Mouse (Mus musculus) kidney, adult 9 months (tissue): ENCODE measurements at regions not wholly inside any gene's neighbourhood (a gene's known extent, or its start where the extent isn't known, plus 50 kb on each side); places are given as distances from the start of the nearest gene placed in this dataset.

Experiments used
- DNase-seq: peaks from one replicate; pipeline ENCODE4 v3.0.0; 2022

DNA sequence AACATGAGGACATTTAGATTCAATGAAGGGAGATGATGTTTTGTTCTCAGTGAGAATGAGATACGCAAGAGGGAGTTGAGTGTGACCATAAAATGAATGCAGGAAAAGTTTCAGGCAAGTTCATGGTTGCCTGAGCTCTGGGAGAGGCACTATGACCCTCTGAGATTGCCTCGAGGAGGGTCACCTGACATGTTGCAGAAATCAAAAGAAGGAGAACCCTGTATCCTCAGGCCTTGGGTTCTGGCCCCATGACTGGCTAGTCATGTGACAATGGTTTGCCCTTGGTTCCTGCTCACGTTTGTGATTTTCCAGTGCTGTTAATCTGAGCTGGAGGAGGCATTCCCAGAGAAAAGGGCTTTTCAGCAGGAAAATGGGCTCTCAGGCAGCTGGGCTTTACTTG lies 98.9 kb downstream of the Mab21l3 start:
- DNase-seq: peak; percentile 67

DNA sequence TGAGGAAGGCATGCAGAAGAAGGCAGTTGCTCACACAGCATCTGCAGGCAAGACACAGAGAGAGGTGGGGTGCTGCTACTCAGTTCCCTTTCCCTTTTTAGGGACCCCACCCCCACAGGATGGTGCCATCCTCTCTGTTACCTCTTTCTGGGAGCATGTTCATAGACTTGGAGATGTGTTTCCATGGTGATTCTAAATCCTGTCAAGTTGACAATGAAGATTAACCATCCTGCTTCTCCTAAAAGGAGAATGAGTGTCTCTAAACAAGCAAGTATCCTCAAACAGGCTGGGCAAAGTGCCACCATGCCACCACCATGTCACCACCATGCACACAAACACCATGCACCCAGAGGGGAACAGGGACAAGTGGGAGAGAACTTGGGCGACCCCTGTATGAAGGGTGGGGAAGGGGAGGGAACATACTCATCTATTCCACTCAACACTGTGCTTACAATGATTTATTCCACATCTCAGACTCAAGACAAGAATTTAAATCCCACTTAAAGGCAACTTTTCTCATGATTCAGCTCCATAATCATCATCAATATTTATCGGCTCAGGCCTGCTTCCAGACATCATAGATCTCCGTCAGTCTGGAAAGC lies 99.6 kb downstream of the Mab21l3 start:
- no peak for DNase-seq

DNA sequence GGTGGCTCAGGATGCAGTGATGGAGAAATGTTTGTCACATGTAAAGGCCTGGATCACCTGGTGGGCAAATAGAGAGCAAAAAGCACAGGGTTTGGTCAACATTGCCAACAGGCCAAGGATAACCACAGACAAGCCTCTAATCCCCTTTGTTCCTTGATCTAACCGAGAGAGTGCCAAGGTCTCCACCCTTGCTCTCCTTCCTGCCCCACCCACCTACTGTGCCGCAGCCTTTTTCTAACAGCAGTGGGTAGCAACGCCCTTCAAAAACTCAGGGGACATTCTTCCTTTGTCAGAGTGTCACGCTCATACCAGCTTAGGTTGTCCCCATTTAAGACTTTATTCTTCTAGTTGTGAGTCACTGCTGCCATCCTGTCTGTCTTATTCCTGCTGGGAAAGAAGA lies 100.6 kb downstream of the Mab21l3 start:
- DNase-seq: no peak

DNA sequence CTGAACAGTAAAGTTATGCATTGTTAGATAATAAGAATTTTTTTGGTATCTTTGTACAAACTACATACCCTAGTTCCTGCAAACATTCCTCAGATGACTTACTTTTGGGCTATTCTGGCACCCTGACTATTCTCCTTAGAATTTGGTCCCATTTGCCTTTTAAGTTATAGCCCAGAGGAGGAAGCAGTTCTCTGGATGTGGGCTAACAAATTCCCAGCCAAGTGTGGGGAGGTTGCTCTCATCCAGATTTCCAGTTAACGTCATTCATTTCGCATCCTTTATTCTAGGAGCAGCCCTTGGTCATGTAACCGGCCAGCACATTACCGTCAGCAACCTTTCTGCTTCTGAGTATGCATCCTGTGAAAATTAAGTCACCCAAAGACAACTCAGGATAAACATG lies 107.9 kb downstream of the Mab21l3 start:
- no peak for DNase-seq

DNA sequence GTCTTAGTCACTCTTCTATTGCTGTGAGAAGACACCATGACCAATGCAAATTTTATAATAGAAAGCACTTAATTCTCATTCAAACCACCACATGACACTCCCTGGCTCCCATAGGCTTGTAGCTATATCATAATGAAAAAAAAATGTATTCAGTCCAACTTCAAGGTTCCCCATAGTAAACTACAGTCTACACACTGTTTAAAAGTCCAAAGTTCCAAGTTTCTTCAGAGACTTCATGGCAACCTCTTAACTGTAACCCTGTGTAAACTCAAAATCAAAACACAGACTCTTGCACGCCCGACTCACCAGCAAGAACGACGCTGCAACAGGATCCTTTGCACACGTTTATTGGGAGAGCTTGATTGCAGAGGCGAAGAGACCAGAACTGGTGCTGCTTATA lies 111.6 kb downstream of the Mab21l3 start:
- DNase-seq: no peak

DNA sequence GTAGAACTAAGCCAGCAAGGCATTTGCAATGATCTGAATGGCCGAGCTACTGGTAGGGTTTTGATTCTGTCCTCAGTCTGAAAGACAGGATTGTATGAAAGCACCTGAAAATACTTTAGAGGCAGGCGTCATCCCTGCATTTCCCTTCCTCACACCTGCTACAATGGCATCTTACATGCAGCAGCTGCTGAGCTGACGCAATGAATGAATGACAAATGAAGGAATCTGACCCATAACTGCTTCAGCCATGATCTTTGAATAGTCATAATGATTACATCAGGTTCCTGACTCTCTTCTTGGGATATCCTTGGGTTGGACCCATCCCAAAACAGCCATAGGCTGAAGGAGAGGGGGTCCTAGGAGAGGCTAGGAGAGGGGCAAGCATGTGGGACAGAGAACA lies 119.7 kb downstream of the Mab21l3 start:
- no peak for DNase-seq

DNA sequence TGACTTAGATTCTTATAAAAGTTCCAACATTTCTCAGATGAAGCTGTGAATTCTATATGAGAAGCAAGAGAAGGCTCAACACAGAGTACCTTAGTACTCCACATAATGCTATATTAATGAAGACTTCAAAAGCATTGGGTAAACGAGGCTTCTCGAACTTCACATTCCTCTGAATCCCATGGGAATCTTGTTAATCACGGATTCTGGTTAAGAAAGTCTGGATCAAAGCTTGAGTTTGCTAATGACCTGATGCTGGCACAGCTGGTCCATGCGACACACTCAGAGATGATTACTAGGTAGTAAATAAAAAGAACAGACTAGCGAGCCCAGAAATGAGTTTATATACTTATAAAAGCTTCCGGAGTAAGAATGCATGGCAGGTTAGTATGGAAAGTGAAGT lies 118.4 kb upstream of the Atp1a1 start:
- no peak for DNase-seq

DNA sequence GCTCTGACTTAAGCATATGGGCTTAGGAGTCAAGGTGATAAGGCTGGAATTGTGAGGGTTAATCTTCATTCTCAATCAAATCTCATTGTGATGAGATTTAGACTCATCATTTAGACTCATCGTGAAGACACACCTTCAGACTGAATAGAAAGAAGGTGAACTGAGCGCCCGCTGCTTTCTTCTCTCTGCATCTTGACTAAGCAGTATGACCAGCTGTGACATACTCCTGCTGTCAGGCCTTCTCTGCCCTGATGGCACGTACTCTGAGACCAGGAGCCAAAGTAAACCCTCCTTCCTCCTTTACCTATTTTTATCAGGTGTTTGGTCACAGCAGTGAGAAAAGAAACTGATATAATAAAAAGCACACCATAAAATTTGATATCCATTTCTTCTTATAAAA lies 117.5 kb upstream of the Atp1a1 start:
- no peak for DNase-seq

DNA sequence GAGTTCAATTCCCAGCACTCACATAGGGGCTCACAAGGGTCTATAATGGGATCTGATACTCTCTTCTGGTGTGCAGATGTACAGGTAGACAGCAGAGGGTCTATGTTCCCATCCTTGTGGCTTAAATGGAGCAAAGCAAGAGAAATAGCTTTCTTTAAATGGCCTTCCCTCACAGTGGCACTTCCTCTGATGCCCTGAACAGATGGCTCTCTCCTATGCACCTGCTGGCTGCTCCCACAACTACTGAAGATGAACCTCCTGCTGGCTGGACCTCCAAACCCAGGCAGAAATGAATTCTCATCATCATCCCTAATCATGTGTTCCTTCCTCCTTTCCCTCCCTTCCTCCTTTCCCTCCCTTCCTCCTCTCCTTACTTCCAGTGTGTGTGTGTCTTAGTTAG lies 110.9 kb upstream of the Atp1a1 start:
- DNase-seq: no peak

DNA sequence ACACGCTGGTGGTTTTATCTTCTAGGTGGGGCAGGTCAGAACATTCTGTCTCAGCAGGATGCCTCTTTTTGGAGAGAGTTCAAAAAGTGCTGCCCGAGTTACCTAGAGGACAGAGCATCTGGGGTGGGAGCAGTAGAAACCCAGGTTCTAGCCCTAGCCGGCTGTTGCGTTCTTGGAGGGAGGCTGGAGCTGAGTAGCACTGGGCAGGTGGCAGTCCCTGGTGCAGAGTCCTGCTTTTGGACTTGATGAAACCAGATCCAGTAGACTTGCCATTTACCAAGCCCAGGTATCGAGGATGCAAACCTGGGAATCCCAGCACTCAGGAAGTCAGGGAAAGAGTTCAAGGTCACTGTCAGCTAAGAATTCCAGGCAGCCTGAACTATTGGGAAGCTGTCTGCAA lies 110.3 kb upstream of the Atp1a1 start:
- no peak for DNase-seq

DNA sequence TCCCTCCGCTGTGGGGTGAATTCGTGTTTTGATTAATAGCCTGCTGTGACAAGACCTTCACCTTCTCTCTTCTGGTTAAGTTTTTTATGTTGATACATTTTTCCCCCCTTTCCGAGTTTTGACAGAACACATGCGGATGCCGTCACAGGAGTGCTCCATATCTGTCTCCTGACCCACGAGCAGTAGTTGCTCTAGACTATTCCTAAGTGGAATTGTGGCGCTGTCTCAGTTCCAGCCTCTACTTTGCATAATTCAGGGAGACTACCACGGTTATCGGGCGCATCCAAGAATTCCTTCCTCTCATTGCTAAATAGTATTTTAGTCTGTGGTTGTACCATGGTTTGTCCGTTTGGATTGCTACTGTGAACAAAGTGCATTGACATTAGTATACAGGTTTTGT lies 109.2 kb upstream of the Atp1a1 start:
- DNase-seq: no peak

DNA sequence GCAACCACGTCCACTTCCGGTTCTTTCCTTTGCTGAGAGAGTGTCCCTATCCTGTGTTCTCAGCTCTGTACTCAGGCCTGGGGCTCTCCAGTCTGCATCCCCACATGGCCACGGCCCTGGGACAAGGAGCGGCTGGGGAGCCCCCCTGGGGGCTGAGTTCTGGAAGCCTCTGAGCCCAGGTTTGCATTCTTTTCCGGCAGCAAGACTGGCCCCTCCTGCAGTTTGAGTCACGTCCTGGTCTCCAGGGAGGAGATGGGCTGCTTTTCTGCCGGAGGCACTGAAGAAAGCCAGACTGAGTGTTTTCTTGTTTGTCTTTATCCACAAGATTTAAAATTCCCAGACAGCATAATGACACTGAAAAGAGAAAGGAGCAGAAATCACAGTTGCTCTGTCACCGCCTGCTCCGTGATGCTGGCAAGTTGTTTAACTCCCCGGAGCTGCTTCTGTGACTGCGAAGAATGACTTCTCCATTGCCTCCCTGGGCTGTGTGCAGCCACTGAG lies 108.7 kb upstream of the Atp1a1 start:
- DNase-seq: no peak

DNA sequence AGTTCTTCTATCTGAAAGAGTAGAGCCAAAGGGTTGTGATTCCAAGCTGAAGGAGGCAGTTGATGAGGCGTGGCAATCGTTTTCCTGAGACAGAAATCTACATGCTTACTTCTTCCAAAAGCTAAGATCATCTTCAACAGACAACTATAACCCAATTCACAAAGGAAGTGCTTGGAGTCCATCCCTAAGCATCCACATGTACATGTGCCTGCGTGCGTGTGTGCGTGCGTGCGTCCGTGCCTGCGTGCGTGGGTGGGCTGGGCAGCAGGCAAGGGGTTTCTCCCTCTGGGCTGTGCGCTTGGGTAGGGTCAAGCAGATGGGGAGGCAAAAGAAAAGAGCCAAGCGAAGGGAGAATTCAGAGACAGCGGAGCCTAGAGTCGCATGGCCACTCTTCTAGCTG lies 108.2 kb upstream of the Atp1a1 start:
- no peak for DNase-seq

DNA sequence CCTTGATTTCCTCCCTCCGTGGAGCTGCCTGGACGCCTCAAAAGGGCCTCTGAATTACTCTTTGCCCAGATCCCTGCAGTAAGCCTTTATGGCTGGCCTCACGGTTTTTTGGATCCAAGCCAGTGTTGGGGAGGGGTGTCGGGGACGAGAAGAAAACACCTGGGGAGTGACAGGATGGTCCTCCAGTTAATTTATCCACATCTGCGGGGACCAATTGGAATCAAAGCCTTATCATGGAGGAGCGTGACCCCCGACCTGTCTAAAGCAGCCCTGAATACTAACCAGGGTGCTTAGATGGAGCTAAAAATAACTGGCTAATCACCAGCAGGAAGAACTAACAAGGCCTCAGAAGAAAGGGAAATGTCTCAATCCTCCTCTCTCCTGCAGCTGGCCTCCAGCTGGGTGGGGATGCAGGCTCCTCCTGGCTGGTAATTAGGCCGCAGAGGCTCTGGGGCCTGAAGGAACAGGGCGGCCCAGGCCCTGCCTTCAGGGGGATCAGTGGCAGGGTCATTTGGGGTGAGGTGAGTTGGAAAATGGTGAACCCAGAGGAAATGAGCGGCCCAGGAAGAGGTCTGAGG lies 107.2 kb upstream of the Atp1a1 start:
- peak; percentile 25 for DNase-seq

DNA sequence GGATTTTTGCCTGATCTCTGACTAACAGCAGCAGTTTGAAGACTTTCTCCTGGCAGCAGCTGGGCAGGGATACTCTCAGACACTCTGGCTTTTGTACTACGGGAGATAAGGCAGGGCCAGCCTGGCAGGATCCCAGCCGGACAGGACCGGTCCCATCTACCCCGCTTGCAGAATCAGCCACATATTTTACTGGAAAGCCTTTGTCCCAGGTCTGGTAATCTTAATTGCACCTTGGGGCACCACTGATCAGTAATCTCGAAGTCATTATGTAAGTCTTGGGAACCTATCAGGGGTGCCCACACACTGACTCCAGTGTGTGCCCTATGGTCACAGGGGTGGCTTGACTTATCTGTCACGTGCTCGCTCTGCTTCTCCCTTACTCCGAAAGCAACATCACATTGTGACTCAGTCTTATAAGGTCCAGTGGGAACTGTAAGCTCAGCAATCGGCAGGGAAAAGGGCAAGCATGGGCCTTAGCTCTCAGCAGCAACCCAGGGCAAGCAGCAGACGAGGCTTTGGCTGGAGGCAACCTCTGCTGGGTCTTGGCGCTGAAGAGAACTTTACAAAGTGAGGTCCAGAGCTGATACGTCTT lies 105.0 kb upstream of the Atp1a1 start:
- peak; percentile 57 for DNase-seq

DNA sequence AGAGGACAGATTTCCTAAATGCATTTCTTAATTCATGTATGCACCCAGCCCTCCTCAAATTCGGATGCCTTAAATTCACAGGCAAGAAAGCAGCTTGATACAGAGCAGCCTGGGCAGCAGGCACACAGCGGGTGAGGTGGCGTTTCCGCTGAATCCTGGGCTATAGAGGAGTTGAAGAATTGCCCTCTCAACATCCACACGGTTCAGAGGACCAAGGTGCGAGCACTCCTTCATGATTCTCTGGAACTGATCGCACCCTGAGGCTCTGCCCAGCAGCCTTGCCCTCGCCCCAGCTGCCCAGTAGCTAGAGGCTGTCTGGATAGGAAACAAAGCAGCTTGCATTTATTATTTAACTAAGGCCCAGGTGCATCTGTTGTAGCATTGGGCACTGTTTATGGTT lies 104.3 kb upstream of the Atp1a1 start:
- DNase-seq: no peak

DNA sequence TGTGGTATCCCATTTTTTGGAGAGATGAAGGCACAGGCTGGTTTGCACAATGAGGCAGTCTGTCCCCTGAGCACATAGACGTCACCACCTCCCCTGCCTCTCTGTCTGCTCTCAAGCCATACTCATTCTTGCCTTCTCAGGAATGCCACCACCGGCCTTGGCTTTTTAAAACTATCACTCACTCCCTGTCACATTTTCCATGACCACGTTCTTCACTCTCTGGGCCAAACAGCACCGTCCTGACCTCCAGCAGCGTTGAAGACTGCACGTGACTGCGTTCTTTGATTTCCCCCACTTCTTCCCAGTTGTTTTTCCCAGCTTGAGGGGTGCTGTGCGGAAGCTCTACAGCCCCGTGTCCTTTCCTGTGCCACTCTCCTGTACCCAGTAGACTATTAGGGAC lies 100.4 kb upstream of the Atp1a1 start:
- no peak for DNase-seq

DNA sequence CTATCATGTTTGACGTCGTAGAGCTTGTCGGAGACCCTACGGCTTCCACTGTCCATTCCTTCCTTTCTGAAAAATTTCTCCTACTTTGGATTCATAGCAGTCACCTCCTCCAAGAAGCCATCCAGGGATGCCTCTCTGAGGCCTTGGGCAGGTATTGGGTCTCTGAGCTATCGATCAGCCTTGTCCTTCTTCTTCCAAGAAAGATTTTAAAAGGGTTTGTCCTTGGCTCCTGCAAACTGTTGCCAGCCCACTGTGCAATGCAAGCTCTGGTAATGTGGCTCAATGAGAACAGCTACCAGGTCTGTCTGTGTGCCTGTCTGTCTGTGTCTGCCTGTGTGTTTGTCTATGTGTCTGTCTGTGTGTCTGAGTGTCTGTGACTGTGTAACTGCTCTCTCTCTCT lies 99.8 kb upstream of the Atp1a1 start:
- DNase-seq: no peak

DNA sequence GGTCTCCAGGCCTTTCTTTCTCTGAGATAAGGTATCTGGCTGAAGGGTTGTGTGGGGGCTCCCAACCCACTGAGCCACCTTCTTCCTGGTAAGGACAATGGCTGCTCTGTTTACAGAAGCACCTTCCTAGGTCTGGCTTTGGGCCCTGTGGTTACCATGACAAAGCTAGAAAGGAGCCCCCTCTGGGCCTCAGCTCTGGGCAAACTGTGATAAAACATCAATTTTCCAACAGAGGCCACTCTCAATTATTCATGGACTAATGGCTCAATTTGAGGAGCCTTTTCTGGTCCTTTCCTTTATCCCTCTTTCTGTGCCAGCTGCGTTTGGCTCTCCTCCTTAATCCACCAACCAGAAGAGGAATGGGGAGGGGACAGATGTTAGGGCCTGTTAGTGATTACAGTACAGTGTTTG lies 97.3 kb upstream of the Atp1a1 start:
- DNase-seq: no peak

DNA sequence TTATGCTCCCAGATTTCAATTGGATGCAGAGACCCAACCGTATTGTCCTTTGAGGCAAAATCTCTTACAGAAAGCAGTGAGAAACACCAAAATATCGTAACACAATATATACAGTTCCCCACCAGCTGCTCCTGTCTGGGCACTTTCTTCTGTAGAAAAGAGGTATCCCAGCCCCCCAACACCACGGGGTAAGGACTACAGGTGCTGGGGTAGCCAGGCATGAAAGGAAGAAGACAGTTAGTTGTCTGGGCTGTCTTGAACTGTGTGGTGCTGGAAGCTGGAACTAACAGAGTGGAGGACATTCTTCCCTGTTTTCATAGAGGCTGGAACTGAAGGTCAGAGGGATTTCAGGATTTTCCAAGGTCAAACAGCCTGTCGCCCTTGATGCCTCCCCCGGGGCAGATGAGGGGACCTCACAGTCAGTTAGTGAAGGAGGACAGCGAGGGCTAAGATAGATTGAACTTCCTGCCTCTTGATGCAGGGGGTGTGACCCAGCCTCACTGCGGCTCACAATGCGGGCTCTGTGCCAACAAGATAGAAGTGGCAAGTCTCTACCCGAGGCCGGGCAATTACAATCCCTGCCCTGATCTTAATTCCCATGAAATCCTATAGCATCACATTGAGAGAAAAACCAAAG lies 96.6 kb upstream of the Atp1a1 start:
- peak; percentile 24 for DNase-seq

DNA sequence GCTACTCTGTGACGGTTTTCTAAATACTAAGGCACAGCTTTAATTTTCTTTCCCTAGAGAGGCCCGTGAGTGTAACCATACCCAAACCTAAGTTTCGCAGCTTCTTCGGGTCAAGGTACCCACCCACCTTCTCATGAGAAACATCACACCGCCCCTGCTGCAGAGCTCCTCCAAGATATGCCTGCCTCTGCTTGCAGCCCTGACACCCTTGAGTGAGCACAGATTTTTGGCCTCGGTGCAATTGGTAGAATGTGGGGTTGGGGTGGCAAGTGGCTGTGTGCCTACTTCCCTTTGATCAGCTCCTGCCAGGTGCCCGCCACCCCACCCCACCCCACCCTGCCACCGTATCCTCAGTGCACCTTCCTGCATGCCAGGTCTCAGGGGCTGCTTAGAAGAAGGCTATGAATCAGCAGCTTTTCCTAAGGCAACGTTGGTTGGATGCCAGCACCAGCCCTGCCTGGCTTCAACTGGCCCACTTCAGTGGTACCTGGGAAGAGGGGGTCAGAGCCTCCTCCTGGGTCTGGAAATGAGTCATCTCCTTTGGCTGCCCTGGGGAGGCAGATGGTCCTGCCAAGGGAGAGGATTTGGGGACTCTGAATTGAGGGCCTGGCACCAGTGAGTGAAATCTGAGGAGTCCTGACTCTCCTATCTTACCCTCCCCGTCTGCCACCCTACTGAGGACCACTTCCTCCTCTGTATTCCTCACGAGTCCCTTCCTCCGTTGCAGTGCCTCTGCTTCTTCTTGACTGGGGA lies 95.6 kb upstream of the Atp1a1 start:
- peak; percentile 53 for DNase-seq

DNA sequence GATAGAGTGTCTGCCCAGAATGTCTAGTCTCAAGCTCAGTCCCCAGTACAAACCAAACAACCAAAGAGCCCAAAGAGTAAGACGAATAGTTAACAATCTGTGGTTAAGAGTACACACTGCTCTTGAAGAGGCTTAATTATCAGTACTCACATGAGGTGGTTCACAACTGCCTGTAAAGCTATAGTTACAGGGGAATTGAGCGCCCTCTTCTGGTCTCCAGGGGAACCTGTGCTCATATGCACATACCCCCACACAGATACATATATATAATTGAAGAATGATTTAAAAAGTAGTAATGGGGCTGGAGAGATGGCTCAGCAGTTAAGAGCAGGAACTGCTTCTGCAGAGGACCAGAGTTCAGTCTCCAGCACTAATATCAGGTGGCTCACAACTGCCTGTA lies 92.3 kb upstream of the Atp1a1 start:
- no peak for DNase-seq

DNA sequence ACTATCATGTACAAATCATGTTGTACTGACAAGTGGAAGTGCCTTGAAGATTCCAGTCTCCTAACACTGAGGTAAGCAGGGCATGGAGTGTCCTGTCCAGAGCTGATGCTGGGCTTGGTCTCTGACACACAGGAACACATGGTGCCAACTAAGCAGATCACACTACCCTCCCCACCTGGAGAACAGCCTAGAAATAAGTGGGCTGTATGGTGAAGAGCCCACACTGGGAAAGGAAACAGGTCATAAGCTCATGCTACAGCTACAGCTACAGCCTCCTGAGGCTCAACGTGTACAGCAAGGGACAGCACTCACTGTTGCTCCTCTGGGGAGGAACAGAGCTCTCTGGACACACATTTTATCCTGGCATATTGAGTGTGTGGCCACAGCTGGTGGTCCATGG lies 89.8 kb upstream of the Atp1a1 start:
- no peak for DNase-seq
